Mouse (Mus musculus): ENCODE data around the gene Pdcd11.

The Pdcd11 gene

DNA sequence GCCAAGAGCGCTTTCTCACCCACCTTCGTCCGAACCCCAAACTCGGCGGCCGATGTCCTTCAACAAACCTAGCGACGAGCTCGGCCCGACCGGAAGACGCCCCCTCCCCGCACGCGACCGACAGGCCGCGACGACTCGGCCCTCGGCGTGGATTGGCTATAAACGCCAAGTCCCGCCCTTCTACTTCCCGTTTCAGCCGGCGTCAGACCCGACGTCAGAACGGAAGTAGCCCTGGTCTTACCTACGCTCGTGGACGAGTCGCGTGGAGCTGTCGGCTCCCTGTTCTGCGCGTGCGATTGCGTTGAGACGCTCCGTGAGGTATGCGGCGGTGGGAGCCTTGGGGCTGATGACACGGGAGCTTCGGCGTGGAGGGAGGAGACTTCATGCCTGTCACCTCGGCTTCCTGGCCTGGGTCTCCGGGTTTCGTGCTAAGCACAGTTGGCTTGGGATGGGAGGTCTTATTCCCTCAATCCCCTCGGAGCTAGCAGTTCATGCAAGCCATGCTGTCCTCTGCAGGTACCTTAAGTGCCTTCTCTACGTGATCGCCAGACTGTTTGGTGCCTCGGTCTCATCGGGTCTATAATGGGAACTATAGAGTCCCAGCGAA, at the start of gene Pdcd11, which contains the start of gene Usmg5:
Gene Pdcd11 (plus strand): TSS at position 219 of the 607 bp plus-strand sequence.
Gene Usmg5 (minus strand): TSS at position 98 of the 607 bp plus-strand sequence.
- DNase-seq = peak; percentile 95

- DNase-seq = no peak
Observed at GRCm38 (mm10) chr19:47043608-47044007, 47.0 kb upstream of the Pdcd11 start.

GRCm38 (mm10) chr19:47046343-47046742, 44.2 kb upstream of the Pdcd11 start:
- no peak for DNase-seq

DNA sequence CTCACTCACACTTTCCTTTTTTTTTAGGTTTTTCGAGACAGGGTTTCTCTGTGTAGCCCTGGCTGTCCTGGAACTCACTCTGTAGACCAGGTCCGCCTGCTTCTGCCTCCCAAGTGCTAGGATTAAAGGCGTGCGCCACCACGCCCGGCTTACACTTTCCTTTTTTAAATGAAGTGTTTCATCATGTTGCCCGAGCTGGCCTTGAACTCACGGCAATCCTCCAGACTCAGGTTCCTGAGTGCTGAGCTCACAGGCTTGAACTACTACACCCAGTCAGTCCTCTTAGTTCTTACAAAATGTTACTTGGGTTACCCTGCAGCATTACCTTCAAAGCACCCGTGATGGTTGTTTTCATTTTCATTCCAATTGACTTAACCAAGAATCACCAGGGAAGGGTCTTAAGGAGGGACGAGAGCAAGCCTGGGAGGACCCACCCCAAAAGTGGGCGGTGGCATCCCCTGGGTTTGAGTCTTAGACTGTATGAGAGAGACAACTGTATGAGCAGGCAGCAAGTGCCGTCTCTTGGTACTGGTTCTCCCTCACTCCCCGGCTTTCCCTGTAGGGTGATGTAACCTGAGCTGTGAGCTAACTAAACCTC, 43.2 kb upstream of the Pdcd11 start:
- no peak for DNase-seq

- DNase-seq = no peak
Observed at GRCm38 (mm10) chr19:47049061-47049460, 41.5 kb upstream of the Pdcd11 start.

DNA sequence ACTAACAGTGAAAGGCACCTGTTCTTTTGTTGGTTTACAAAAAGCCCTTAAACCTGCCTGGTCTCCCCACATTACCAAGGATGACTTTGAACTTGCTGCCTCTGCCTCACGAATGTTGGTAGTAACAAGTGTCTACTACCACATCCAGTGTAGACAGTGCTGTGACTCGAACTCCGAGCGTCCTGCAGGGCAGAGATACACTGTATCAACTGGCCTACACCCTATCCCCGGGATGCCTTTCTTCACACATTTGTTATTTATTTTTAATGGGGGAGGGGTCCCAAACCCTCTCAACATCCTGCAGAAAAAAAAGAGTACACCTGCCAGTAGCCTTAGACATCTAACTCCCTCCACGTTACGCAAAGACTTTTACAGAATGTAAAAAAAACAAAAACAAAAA, 40.7 kb upstream of the Pdcd11 start:
- no peak for DNase-seq

DNA sequence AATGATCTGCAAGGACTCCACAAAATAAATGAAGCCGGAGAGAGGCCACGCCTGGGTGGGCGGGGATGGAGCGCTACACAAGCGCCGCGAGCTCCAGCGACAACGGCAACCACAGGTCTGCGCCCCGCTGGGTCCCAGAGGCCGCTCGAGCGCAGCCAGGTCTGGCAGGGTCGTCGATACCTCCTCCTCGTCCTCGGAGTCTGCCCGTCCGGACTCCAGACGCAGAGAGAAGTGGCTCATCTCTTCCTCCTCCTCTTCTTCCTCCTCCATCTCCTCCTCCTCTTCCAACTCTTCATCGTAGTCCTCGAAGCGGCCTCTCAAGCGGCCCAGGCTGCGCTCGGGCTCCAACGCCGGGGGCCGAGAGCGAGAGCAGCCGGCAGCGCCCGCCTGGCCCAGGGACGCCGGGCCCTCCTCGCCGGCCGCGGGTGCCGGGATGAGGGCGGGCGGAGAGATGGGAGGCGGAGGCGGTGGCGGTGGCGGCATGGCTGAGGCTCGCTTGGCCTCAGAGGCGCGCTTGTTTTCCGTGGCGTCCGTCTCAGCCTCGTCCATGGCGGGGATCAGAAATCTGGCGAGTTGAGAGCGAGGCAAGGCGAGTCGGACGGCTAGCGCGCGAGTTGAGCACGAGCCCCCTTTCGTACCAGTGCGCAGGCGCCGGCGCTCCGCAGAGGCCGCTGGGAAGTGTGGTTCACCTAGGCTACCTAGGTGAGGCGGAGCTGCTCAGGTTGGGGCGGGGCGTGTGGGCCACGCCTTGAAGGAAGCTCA, 40.1 kb upstream of the Pdcd11 start, which contains the start of gene Pcgf6:
Gene Pcgf6 (minus strand): TSS at position 636 of the 762 bp plus-strand sequence.
- DNase-seq = peak; percentile 81

- no peak for DNase-seq
Observed at GRCm38 (mm10) chr19:47052927-47053326, 37.6 kb upstream of the Pdcd11 start.

DNA sequence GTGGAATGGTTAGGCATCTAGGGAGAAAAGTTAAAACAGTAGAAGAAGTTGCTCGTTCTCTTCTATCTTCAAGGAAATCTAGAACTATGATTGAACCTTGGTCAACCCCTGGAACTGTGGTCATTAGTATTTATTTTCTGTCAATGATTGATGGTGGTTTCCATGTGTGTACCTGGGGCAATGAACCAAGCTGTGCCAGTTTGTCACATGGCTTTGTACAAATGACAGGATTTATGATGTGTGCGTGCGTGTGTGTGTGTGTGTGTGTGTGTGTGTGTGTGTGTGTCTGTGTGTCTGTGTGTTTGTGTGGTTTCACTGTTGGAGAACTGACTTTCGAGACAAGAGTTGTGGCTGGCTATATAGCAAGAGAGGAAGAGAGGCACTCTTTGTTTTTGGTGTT, 37.1 kb upstream of the Pdcd11 start:
- DNase-seq = no peak

DNA sequence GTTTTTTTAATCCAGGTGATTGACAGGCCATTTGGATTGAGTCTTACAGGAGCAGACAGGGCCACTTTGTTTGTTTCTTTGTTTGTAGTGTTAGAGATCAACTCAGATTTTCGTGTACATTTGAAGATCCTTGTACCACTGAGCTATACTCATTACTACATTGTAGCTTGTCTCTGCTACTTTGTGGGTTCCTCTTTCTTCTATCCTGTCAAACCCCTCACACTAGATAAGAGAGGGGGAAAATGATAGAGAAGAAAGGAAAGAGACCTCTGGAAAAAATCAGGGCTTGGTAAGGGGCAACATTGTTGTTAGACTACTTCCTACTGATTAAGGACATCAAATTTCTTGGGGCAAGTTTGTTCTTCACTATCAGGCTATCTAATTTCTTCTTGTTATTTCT, 32.9 kb upstream of the Pdcd11 start:
- DNase-seq = no peak

DNA sequence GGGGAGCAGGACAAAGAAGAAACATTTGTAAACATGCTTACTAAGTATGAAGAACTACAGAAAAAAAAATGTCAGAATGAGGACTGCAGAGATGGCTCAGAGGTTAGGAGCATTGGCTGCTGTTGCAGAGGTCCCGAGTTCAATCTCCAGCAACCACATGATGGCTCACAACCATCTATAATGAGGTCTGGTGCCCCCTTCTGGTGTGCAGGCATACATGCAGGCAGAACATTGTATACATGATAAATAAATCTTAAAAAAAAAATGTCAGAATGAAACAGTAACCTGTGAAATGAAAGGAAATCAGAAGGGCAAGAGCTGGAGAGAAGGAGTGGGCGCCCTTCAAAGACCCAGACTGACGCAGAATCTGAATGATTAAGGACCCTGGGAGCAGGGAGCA, 24.7 kb upstream of the Pdcd11 start:
- DNase-seq = no peak

DNA sequence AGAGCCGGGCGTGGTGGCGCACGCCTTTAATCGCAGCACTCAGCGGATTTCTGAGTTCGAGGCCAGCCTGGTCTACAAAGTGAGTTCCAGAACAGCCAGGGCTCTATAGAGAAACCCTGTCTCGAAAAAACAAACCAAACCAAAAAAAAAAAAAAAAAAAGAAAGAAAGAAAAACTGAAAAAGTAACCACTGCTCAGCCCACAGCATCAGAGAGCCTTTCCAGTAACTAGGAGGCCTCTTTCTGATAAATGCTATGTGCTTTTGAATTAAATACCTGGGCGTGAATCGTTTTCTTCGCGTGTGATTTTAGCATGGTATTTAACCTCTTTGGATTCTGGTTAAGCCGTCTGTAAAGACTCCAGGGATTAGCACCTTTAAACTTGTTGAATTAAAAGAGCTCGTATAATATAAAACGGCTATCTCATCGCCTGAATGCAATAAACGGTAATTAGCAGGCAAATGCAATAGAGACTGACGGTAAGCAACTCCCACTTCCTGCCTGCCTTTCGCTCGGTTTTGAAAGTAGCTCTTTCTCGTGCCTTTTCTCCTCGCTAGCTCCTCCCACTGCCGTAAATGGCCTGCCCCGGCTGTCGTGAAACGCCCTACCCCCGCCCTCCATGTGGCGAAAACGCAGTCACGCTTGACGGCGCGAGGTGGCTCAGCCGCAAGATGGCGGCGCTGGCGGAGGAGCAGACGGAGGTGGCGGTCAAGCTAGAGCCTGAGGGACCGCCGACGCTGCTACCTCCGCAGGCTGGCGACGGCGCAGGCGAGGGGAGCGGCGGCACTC, 23.3 kb upstream of the Pdcd11 start, which contains the start of gene Taf5:
Gene Taf5 (plus strand): TSS at position 651 of the 787 bp plus-strand sequence.
- DNase-seq = peak; percentile 97

- peak; percentile 82 for DNase-seq
Observed at GRCm38 (mm10) chr19:47067924-47068611, 22.5 kb upstream of the Pdcd11 start.

DNA sequence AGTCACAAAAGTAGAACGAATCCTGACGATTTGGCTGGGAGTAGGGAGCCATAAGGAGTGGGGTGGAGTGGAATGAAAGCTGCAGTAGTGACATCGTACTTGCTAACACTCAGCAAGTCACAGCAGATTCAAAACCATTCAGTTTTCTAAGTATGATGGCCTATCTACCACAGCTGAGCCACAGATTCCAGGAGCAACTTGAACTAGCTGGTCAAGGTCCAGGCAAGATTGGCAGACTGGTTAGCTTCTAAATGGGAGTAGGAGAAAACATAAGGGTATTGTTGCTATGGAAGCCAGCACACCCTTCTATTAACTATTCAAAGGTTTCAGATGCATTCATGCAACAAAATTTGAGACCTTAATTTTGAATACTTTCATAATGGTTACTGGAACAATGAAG, 2.3 kb upstream of the Pdcd11 start:
- no peak for DNase-seq

GRCm38 (mm10) chr19:47089718-47090525, 646 bp upstream of the Pdcd11 start:
- DNase-seq = peak; percentile 15

- no peak for DNase-seq
Observed at GRCm38 (mm10) chr19:47101080-47101479, 10.5 kb downstream of the Pdcd11 start.

- DNase-seq = no peak
Observed at GRCm38 (mm10) chr19:47104641-47105271, 14.2 kb downstream of the Pdcd11 start.

- no peak for DNase-seq
Observed at GRCm38 (mm10) chr19:47118634-47119033, 28.1 kb downstream of the Pdcd11 start.

- DNase-seq = no peak
Observed at GRCm38 (mm10) chr19:47121054-47121453, 30.5 kb downstream of the Pdcd11 start.

GRCm38 (mm10) chr19:47122802-47123201, 32.2 kb downstream of the Pdcd11 start:
- DNase-seq = peak; percentile 50

DNA sequence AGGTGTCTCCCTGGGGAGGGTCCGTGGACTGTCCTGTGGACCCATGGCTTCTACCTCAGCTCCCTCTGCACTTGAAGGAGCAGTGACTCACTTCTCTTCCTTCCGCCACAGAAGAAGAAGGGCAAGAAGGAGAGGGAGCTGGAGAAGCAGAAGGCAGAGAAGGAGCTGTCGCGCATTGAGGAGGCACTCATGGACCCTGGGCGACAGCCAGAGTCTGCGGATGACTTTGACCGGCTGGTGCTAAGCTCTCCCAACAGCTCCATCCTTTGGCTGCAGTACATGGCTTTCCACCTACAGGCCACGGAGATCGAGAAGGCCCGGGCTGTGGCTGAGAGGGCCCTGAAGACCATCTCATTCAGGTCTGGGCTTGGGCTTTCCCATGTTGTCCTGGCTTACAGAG, 37.6 kb downstream of the Pdcd11 start:
- no peak for DNase-seq

All from right cerebral cortex, postnatal 14 days (tissue).